Mouse (Mus musculus) hindbrain, embryonic 12.5 days (tissue): ENCODE results near the gene Pdx1. TPM values are rescaled to one million over a fixed set of nuclear protein-coding genes. Genes with fewer than 3 reads are reported as not detected.

Experiments
- ATAC-seq: fragments of 200-750 bp; cut with Nextera tagmentation; 2 replicates; pipeline ENCODE4 v1.8.0; 2017; ENCODE audit warnings: moderate TSS enrichment; ENCODE audit not compliant: low FRiP score
- H3K27ac ChIP-seq: fragments of 300-500 bp; sonication (generic); 2 replicates; pipeline ENCODE4 v1.5.1; 2016; ENCODE audit warnings: mild to moderate bottlenecking
- H3K27me3 ChIP-seq: fragments of 300-500 bp; sonication (generic); 2 replicates; pipeline ENCODE4 v1.6.1; 2016; ENCODE audit warnings: mild to moderate bottlenecking
- H3K36me3 ChIP-seq: fragments of 300-500 bp; sonication (generic); 2 replicates; pipeline ENCODE4 v1.6.1; 2016; ENCODE audit warnings: mild to moderate bottlenecking
- H3K4me1 ChIP-seq: fragments of 300-500 bp; sonication (generic); 2 replicates; pipeline ENCODE4 v1.6.1; 2016
- H3K4me2 ChIP-seq: fragments of 300-500 bp; sonication (generic); replicated peaks from 2 replicates; pipeline ENCODE4 v1.6.1; 2016; ENCODE audit warnings: mild to moderate bottlenecking
- H3K4me3 ChIP-seq: fragments of 300-500 bp; sonication (generic); 2 replicates; pipeline ENCODE4 v1.5.1; 2016; ENCODE audit warnings: mild to moderate bottlenecking
- H3K9ac ChIP-seq: fragments of 300-500 bp; sonication (generic); 2 replicates; pipeline ENCODE4 v1.6.1; 2016; ENCODE audit warnings: mild to moderate bottlenecking, moderate library complexity
- H3K9me3 ChIP-seq: fragments of 300-500 bp; sonication (generic); replicated peaks from 2 replicates; pipeline ENCODE4 v1.6.1; 2016; ENCODE audit warnings: mild to moderate bottlenecking
- WGBS: fragments of 180-500 bp; shearing (Covaris S2); methylation state at CpG from one replicate; pipeline ENCODE4 v1.1.7; 2016; 5-methylcytosine and 5-hydroxymethylcytosine counted together
- polyA plus RNA-seq: library from polyadenylated mRNA; unstranded; fragments of >200 nt; fragmentation: Nextera tagmentation; extraction: Ambion mirVana; gene quantifications from 2 replicates; pipeline ENCODE4 v1.2.1, GENCODE M21; 2016

Gene Pdx1
- not detected in 2 replicates for polyA plus RNA-seq

DNA sequence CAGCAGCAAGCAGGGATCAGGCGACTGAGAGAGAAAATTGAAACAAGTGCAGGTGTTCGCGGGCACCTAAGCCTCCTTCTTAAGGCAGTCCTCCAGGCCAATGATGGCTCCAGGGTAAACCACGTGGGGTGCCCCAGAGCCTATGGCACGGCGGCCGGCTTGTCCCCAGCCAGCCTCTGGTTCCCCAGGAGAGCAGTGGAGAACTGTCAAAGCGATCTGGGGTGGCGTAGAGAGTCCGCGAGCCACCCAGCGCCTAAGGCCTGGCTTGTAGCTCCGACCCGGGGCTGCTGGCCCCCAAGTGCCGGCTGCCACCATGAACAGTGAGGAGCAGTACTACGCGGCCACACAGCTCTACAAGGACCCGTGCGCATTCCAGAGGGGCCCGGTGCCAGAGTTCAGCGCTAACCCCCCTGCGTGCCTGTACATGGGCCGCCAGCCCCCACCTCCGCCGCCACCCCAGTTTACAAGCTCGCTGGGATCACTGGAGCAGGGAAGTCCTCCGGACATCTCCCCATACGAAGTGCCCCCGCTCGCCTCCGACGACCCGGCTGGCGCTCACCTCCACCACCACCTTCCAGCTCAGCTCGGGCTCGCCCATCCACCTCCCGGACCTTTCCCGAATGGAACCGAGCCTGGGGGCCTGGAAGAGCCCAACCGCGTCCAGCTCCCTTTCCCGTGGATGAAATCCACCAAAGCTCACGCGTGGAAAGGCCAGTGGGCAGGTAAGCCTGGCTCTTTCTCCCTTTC lies at the start of gene Pdx1:
Gene Pdx1 (plus strand): TSS at position 34 of the 747 bp plus-strand sequence.
- Histone ChIP-seq H3K9me3 (no peaks in the 10 kb centered on the region), H3K9ac (no peak within 1 kb of the TSS), H3K27me3 (peaks cover 96% of the 10 kb centered on the region), H3K27ac (no peak within 1 kb of the TSS), H3K36me3 (no peaks in the 10 kb centered on the region), H3K4me2 (no peak within 1 kb of the TSS), H3K4me1 (no peaks in the 10 kb centered on the region), H3K4me3 (no peak within 1 kb of the TSS)
- peak; percentile 52; the same call in 1 of the 2 replicates for ATAC-seq
- WGBS: 1% methylated on average over 44 of the region's 44 CpGs

DNA sequence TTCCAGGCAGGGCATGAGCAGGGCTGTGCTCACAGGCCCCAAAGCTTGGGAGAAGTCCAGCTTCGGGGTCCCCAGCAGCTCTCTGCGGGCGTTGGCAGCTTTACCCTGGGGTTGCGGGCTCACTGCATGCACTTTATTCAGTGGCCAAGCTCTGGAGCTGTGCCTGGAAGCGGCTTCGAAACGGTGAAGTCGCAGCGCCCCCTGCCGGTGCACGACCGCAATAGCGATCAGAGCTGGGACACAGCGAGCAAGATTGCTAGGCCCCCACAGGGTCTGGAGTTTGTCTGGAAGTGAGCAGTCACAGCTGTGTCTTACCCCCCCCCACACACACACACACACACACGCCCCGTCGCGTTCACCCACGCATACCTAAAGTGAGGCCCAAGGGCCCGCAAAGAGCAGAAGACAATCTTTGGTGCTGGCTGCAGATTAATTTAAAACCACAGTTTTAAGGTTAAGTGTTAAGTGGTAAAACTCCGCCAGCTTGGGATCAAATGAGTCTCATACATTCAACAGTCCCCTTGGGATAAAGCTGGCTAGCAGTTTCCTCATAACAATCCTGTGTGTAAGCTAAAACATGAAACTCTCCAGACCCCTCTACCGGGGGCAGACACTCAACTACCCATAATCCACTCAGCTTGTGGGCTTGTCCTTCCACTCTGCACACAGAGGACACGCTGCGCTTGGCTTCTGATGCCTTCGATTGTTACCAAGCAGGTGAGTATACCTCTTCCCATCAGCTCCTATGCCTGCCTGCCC lies 42.2 kb upstream of the Pdx1 start:
- H3K9me3 ChIP-seq: no peaks in the 10 kb centered on the region
- H3K4me1 ChIP-seq: peaks cover 12% of the 10 kb centered on the region
- peaks cover 57% of the 10 kb centered on the region for H3K27me3 ChIP-seq
- H3K27ac ChIP-seq: no peak overlapping the region
- WGBS: 18% methylated on average over 25 of the region's 25 CpGs
- ATAC-seq: peak; percentile 75
- H3K9ac ChIP-seq: no peak overlapping the region
- peak overlapping the region; percentile 32 for H3K4me2 ChIP-seq
- H3K36me3 ChIP-seq: no peaks in the 10 kb centered on the region
- no peak overlapping the region for H3K4me3 ChIP-seq

DNA sequence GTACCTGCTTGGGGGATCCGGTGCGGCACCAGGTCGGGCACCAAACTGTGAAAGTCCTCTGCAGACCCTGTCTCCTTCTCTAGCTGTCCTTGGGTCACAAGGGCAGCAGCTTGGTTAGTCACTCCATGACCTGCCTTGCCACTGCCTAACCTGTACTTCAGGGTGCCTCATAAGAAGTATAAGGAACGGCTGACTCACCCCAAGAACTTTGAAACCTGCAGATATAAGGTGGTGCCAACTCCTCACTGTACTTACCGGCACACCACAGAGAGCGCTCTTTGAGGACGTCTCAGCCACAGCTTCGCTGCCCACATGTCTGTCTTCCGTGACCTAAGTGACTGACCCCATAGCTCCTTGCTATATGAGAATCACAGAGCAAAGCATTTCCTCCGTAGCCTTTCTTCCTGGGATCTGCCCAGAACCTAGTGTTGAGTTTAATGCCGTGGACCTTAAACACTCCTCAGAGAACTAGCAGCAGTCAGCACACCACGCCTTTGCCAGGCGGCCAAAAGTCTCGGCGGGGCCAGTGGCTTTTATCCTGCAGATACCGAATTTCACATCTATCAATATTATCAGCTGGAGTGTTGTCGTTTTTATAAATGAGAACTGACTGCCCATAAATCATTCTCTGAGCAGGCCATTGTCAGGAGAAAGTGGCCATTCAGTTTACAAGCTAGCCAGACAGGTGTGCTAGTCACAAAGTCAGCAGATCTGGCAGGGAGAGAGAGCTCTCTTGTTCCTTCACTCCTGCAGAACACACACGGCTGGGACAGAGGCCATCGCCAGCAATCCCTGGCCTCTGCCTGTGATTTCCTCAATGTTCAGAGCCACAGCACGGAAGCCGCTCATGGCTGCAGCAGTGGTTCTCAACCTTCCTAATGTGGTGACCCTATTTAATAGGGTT lies 34.1 kb upstream of the Pdx1 start:
- 65% methylated on average over 21 of the region's 21 CpGs for WGBS
- Histone ChIP-seq H3K27me3 (no peaks in the 10 kb centered on the region; the same call in 1 of the 2 replicates), H3K4me3 (no peak overlapping the region), H3K4me1 (no peaks in the 10 kb centered on the region), H3K27ac (no peak overlapping the region), H3K36me3 (no peaks in the 10 kb centered on the region), H3K9me3 (no peaks in the 10 kb centered on the region), H3K4me2 (no peak overlapping the region), H3K9ac (no peak overlapping the region)
- no peak for ATAC-seq

DNA sequence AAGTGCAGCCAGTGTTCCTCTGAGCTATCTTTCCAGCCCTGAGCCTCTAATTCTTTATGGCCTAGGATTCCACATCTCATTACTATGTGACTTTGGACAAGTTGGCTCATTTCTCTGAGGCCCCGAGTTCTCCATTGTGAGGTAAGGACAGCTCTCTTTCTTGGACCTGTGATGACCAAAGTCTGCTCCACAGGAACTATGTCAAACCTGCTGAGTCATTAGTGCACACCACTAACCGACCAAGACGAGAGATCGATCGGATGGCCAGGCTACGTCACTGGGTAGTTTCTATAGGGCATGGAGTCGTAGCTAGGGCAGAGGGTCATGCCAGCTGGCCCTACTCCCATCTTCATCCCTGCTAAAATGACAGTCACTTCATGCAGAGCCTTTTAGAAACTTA lies 25.9 kb upstream of the Pdx1 start:
- no peak overlapping the region for H3K4me2 ChIP-seq
- H3K36me3 ChIP-seq: no peaks in the 10 kb centered on the region
- no peaks in the 10 kb centered on the region for H3K27me3 ChIP-seq
- no peak overlapping the region for H3K9ac ChIP-seq
- H3K4me1 ChIP-seq: no peaks in the 10 kb centered on the region
- H3K9me3 ChIP-seq: no peaks in the 10 kb centered on the region
- H3K4me3 ChIP-seq: no peak overlapping the region
- ATAC-seq: no peak
- 91% methylated on average over 7 of the region's 7 CpGs for WGBS
- H3K27ac ChIP-seq: no peak overlapping the region

DNA sequence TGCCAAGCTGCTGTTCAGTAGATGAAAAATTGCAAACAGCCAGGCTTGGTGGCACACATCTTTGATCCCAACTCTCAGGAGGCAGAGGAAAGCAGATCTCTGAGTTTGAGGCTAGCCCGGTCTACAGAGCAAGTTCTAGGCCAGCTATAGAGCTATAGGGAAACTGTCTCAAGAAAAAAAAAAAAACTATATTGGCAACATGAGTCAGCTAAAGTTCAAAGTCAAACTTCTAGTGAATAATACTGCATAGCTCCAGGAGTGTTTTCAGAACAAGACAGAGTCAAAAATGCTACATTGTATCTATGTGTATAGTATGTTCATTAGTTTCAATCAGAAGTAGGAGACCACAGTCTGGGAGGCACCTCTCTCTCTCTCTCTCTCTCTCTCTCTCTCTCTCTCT lies 9.6 kb upstream of the Pdx1 start:
- H3K4me2 ChIP-seq: no peak overlapping the region
- 96% methylated on average over 1 of the region's 1 CpGs for WGBS
- H3K27ac ChIP-seq: no peak overlapping the region
- H3K4me3 ChIP-seq: no peak overlapping the region
- no peak for ATAC-seq
- H3K36me3 ChIP-seq: no peaks in the 10 kb centered on the region
- peaks cover 32% of the 10 kb centered on the region for H3K27me3 ChIP-seq
- no peak overlapping the region for H3K9ac ChIP-seq
- no peaks in the 10 kb centered on the region for H3K4me1 ChIP-seq
- no peaks in the 10 kb centered on the region for H3K9me3 ChIP-seq

DNA sequence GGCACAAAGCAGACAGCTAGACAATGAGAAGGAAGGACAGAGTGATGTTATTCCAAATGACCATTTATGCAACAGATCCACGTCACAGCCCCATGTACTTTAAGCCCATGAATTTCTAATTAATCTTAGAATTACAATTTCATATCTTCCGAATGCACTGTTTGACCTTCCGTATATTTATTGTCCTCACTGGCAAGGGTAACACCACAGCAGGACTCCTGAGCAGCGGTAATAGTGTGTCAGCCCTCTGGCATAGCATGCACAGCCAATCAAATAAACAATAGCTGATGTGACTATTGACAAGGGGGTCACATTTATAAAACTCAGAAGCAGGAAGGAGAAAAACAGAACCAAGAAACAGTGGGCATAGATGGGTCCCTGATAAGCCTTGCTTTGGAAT lies 9.0 kb upstream of the Pdx1 start:
- no peak overlapping the region for H3K9ac ChIP-seq
- no peaks in the 10 kb centered on the region for H3K9me3 ChIP-seq
- no peaks in the 10 kb centered on the region for H3K4me1 ChIP-seq
- no peak overlapping the region for H3K4me2 ChIP-seq
- ATAC-seq: no peak
- no peaks in the 10 kb centered on the region for H3K36me3 ChIP-seq
- H3K4me3 ChIP-seq: no peak overlapping the region
- WGBS: 71% methylated on average over 4 of the region's 4 CpGs
- H3K27ac ChIP-seq: no peak overlapping the region
- H3K27me3 ChIP-seq: peaks cover 38% of the 10 kb centered on the region

DNA sequence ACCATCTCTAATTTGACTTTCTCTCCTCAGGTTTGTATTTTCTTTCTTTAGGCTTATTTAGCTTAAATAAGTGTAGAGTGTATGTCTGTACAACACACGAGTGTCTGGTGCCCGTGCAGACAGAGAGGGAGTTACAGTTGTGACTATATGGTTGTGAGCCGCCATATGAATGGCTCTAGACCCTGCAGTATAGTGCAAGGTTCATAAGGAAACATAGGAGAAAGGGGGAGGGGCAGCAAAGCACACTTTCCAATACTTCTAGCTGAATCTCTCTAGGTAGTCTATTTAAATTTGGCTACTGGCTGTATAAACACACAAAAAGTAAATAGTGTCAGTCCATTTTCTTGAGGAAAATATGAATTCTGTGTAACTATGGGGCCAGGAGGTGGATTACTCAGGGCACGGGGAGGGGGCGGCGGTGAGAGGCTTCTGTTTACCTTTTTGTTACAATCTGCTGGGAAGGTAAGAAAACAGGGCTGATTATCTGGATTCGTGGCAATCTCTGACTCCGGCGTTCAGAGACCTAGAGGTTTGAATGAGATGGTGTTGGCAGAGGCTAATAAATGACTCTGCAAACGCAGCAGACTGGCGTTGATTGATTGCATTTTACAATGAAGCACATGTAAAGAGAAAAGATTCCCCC lies 7.7 kb upstream of the Pdx1 start:
- Histone ChIP-seq H3K4me1 (no peaks in the 10 kb centered on the region), H3K4me2 (no peak overlapping the region), H3K27me3 (peaks cover 50% of the 10 kb centered on the region), H3K4me3 (no peak overlapping the region), H3K36me3 (no peaks in the 10 kb centered on the region), H3K9me3 (no peaks in the 10 kb centered on the region), H3K9ac (no peak overlapping the region), H3K27ac (no peak overlapping the region)
- ATAC-seq: no peak
- 52% methylated on average over 11 of the region's 11 CpGs for WGBS

DNA sequence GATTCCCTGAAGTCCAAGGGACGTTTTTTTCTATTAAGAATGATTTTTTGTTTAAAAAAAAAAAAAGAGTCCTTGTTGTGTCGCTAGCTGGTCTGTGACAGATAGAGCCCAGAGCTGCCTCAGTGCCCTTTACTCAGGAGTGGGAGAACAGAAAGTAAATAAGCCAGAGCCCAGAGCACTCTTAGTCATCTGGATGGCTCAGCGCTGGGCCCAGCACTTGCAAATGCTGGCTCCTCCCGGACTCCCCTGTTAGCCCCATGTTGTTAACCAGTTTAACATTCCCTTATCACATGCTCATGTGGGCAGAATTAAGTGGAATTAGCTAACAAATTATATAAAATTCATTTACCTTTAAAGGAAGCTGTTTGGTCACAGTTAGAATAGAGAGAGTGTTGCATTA lies 5.8 kb upstream of the Pdx1 start:
- H3K27me3 ChIP-seq: peaks cover 66% of the 10 kb centered on the region
- ATAC-seq: no peak

DNA sequence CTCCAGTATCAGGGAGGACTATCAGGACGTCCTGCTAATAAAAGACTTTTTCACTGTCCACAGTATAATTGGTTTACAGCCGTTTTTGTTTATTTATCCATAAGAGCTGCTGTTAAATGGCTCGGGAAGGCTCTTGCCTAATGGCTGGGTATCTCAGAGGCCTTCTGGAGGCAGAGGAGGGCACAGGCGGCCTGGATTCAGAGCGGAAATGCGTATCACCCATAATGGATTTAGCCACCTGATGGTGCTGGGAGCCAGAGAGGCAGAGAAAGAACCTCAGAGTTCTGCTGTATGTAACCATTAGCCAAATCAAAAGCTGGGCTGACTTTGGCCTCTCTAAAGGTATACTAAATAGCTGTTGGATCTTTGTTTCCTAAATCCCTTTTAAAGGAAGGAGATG lies 2.3 kb upstream of the Pdx1 start:
- H3K9ac ChIP-seq: no peak overlapping the region
- WGBS: 13% methylated on average over 6 of the region's 6 CpGs
- H3K4me1 ChIP-seq: no peaks in the 10 kb centered on the region
- no peaks in the 10 kb centered on the region for H3K9me3 ChIP-seq
- no peak overlapping the region for H3K4me3 ChIP-seq
- peaks cover 94% of the 10 kb centered on the region for H3K27me3 ChIP-seq
- ATAC-seq: no peak
- H3K36me3 ChIP-seq: no peaks in the 10 kb centered on the region
- H3K27ac ChIP-seq: no peak overlapping the region
- no peak overlapping the region for H3K4me2 ChIP-seq

More for the DNA sequence above, 5.8 kb upstream of the Pdx1 start:
- WGBS: 51% methylated on average over 4 of the region's 4 CpGs
- Histone ChIP-seq H3K4me1 (no peaks in the 10 kb centered on the region), H3K36me3 (no peaks in the 10 kb centered on the region), H3K9ac (no peak overlapping the region), H3K9me3 (no peaks in the 10 kb centered on the region), H3K4me3 (no peak overlapping the region), H3K4me2 (no peak overlapping the region), H3K27ac (no peak overlapping the region)

DNA sequence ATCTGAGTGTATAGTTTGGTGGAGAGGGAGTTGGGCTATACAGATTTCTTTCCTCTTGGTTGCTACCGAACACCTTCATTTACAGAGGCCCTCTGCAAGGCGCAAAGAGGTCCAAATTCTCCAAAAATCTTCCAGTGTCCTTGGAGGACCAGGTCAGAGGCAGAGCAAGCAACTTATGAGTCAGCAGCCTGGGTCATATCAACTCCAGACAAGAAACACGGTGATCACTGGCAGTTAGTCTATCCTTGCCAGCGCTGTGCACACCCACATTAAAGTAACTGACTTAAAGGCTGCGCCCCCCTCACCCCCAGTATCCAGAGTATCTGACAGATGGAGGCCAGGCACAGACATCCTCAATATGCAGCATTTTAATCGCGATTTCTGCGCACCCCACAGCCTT lies 1.0 kb upstream of the Pdx1 start:
- no peak for ATAC-seq
- WGBS: 2% methylated on average over 8 of the region's 8 CpGs
- H3K27me3 ChIP-seq: peaks cover 96% of the 10 kb centered on the region

DNA sequence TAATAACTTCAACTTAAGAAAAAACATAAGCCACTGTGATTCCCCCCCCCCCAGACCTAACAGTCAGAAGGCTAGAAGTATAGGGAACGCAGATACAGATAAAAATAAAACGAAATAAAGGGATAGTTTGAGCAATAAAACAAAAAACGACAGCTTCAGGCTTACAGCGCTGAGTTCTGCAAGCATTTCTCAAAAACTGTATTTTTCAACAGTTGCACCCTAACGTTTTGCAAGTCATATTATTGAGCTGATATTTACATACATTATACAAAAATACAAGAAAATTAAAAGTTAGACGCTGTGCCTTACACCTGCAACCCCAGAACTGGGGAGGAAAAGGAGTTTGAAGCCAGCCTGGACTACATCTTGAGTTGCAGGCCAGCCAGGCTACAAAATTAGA lies 388 bp upstream of the Pdx1 start:
- peaks cover 94% of the 10 kb centered on the region for H3K27me3 ChIP-seq
- ATAC-seq: no peak
- WGBS: 4% methylated on average over 6 of the region's 6 CpGs

More for the DNA sequence above, 1.0 kb upstream of the Pdx1 start:
- no peak overlapping the region for H3K4me3 ChIP-seq
- no peak overlapping the region for H3K27ac ChIP-seq
- H3K4me1 ChIP-seq: no peaks in the 10 kb centered on the region
- no peaks in the 10 kb centered on the region for H3K36me3 ChIP-seq
- no peak overlapping the region for H3K4me2 ChIP-seq
- no peak overlapping the region for H3K9ac ChIP-seq
- no peaks in the 10 kb centered on the region for H3K9me3 ChIP-seq

More for the DNA sequence above, 388 bp upstream of the Pdx1 start:
- no peak overlapping the region for H3K9ac ChIP-seq
- no peak overlapping the region for H3K27ac ChIP-seq
- no peaks in the 10 kb centered on the region for H3K4me1 ChIP-seq
- no peaks in the 10 kb centered on the region for H3K9me3 ChIP-seq
- no peaks in the 10 kb centered on the region for H3K36me3 ChIP-seq
- H3K4me2 ChIP-seq: no peak overlapping the region
- H3K4me3 ChIP-seq: no peak overlapping the region
